Mouse (Mus musculus) kidney, postnatal 14 days (tissue): ENCODE data around the gene Nipa2.
"Not testable (repeated sequence)": the region's sequence is repeated elsewhere in the genome, so short reads cannot be mapped to it uniquely, and the experiment has no call there.

ENCODE experiments used
- DNase-seq: peaks from one replicate; pipeline ENCODE4 v3.0.0; 2022; ENCODE audit warnings: mixed read lengths

The Nipa2 gene

DNA sequence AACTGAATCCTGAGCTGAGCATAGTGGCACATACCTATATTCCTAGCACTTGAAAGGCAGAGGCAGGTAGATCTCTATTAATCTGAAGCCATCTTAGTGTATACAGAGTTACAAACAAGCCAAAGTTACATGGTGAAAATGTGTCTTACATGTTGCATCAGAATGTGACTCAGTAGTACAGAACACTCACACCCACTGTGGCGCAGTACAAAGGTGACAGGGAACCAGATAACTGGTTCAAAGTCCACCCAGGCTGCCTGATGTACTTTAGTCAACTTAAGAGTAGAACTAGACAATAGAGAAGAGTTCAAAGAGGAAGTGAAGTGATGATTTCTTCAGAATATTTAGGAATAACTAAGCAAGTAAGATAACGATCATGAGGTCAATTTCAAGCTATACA, 27.3 kb downstream of the Nipa2 start:
- no peak for DNase-seq

GRCm38 (mm10) chr7:55928649-55929048, 33.6 kb downstream of the Nipa2 start:
- DNase-seq, result peak; percentile 14

DNA sequence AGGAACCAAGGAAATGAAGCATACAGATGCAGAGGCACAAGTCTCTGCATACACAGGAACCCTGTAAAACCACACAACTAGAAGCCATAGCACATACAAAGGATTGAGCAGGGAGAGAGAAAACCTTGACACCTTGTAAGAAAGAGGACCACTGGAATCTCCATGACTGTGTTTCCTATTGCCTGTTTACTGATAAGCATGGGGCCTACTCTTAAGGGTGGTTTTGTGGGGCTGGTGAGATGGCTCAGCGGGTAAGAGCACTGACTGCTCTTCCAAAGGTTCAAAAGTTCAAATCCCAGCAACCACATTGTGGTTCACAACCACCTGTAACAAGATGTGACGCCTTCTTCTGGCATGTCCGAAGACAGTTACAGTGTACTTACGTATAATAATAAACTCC, 35.0 kb downstream of the Nipa2 start:
- DNase-seq, result no peak

DNA sequence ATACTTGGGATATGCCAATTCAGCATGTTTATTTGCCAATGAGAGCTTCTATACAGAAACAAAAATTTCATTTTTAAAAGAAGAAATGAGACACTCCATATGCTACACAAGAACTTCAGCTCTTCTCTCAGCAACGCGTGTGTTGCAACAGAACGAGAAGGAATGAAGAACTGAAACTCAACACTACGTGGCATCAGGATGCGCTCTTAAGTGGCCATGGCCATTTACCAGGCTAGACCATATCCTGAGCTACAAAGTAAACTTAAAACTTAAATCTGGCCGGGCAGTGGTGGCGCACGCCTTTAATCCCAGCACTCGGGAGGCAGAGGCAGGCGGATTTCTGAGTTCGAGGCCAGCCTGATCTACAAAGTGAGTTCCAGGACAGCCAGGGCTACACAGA, 43.9 kb downstream of the Nipa2 start:
- DNase-seq, result not testable (repeated sequence)

GRCm38 (mm10) chr7:55912118-55912517, 50.2 kb downstream of the Nipa2 start:
- DNase-seq, result no peak

DNA sequence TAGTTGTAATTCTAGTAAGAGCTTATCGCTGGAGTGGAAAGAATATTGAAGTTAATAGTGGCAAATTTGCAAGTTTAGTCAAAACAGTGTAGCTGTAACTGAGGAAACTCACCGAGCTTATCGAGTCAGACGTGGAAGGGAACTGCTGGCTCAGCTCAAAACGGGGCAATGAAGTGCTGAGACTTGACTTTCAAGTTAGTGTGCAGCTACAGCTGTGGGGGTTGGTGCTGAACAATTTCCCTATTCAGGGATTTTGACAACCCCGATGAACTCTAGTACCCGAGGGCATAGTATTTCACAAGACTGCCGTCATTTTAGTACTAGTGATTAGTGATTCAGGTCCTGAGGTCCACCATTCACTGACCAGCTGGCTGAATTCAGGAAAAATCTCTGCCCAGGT, 50.9 kb downstream of the Nipa2 start:
- peak; percentile 56 for DNase-seq

DNA sequence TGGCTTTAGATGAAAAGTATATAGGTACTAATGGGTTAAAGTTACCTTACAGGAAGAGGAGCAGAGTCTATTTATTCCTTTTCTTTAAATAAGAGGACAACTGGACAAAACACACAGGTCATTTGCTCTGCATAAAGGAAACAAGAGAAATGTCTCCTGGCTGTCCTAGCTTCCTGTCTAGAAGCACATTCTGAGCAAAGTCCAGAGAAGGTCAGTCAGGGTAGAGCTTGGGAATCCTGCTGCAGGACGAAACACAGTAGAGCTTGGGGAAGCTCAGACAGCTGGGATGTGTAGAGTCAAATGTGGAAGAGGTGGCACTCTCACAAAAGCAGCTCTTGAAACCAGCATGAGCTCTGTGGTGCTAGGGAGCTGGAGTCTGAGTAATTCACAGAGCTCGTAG, 51.9 kb downstream of the Nipa2 start:
- DNase-seq, result peak; percentile 29

- no peak for DNase-seq
Observed at GRCm38 (mm10) chr7:55909519-55909918, 52.8 kb downstream of the Nipa2 start.

DNA sequence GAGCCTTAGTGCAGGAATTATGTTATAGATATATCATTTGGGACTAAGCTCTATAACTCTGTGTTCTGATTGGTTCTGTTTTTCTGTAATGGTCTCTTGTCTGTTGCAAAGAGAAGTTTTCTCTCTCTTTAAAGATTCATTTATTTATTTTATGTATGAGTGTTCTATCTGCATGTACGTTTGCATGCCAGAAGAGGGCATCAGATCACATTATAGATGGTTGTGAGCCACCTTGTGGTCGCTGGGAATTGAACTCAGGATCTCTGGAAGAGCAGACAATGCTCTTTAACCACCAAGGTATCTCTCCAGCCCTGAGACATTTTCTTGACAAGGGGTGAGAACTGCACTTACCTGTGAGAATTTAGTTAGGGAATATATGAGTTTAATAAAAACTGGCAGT, 56.8 kb downstream of the Nipa2 start:
- no peak for DNase-seq

GRCm38 (mm10) chr7:55903766-55904165, 58.5 kb downstream of the Nipa2 start:
- DNase-seq, result no peak

DNA sequence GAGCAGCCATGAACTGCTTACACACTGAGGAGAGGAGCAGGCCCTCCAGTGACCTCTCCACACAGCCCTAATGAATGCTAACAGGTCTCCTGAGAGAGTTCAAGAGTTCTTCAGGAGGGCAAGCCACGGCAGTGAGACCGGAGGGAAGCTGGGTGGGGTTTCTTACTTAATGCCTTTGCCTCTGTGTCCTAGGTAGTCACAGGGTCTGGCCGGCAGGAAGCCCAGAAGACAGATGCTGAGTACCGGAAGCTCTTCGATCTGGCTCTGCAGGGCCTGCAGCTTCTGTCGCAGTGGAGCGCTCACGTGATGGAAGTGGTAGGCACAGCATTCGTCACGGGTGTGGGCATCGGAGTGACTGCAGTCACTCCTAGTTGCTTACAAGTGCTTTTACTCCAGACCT, 70.5 kb downstream of the Nipa2 start:
- DNase-seq, result peak; percentile 23

DNA sequence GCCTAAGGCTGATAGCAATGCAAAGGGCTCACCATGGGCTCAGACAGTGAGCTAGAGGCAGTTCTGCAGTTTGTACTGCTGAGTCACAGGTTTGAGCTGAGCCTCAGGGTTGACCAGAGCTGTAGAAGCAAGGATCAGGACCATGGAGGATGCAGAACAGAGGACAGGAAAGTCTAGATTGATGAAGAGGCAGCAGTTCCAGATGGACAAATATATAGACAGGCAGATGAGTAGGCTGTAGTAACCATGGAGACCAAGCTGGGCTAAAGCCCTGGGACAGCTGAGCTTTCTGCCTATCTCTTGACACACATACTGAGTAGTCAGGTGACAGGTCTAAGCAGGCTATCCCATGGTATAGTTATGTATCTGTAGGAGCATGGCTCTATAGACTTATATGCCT, 71.5 kb downstream of the Nipa2 start:
- no peak for DNase-seq

GRCm38 (mm10) chr7:55889996-55890395, 72.3 kb downstream of the Nipa2 start:
- no peak for DNase-seq

- DNase-seq, result no peak
Observed at GRCm38 (mm10) chr7:55888603-55889002, 73.7 kb downstream of the Nipa2 start.
